Mouse (Mus musculus) heart, adult 2 months (tissue): ENCODE measurements around the gene Sf1. TPM values are rescaled to one million over a fixed set of nuclear protein-coding genes. Genes with fewer than 3 reads are reported as not detected.

Experiments
- DNase-seq, 2 experiments: peaks; one replicate each; pipeline ENCODE4 v3.0.0; 2021
- H3K27ac ChIP-seq: fragments of 200-600 bp; 2 replicates; pipeline ENCODE4 v1.8.1; 2022
- H3K27me3 ChIP-seq: fragments of 200-500 bp; 2 replicates; pipeline ENCODE4 v1.6.1; 2012; ENCODE audit warnings: mild to moderate bottlenecking, low read length, inconsistent platforms, mixed read lengths; ENCODE audit not compliant: control insufficient read depth, insufficient read depth
- H3K36me3 ChIP-seq: fragments of 200-500 bp; 2 replicates; pipeline ENCODE4 v1.6.1; 2012; ENCODE audit warnings: low read length, inconsistent platforms; ENCODE audit not compliant: control insufficient read depth, insufficient read depth
- H3K4me1 ChIP-seq: fragments of 200-500 bp; 2 replicates; pipeline ENCODE4 v1.6.1; 2011; ENCODE audit warnings: low read length; ENCODE audit not compliant: control insufficient read depth, insufficient read depth
- H3K4me3 ChIP-seq: fragments of 200-600 bp; 2 replicates; pipeline ENCODE4 v1.8.1; 2022
- H3K79me2 ChIP-seq: fragments of 200-500 bp; replicated peaks from 2 replicates; pipeline ENCODE4 v1.6.1; 2012; ENCODE audit warnings: mild to moderate bottlenecking, inconsistent platforms, low read length, moderate library complexity, mixed read lengths; ENCODE audit not compliant: control insufficient read depth, insufficient read depth
- H3K9ac ChIP-seq: fragments of 200-500 bp; 2 replicates; pipeline ENCODE4 v1.6.1; 2012; ENCODE audit warnings: low read depth, mild to moderate bottlenecking, control low read depth, inconsistent platforms, low read length, mixed read lengths
- CTCF ChIP-seq: fragments of 200-600 bp; IDR thresholded peaks from 2 replicates; pipeline ENCODE4 v1.8.1; 2022; ENCODE audit warnings: antibody characterized with exemption, mild to moderate bottlenecking, moderate library complexity
- EP300 ChIP-seq: fragments of 200-500 bp; IDR thresholded peaks from 2 replicates; pipeline ENCODE4 v1.6.1; 2011; ENCODE audit warnings: low read depth, low read length, control low read depth; ENCODE audit not compliant: insufficient read depth
- POLR2A ChIP-seq: fragments of 200-500 bp; IDR thresholded peaks from 2 replicates; pipeline ENCODE4 v1.6.1; 2011; ENCODE audit warnings: mild to moderate bottlenecking, low read depth, low read length, control low read depth; ENCODE audit not compliant: insufficient read depth
- WGBS: fragments of 180-500 bp; shearing (Covaris S2); methylation state at CpG from one replicate; pipeline ENCODE4 v1.1.7; 2018; 5-methylcytosine and 5-hydroxymethylcytosine counted together
- intact Hi-C: fragments of 180-260 bp; cut with DNase I; formaldehyde crosslinking; loops from one replicate; pipeline ENCODE4 v1.15.1; 2025
- polyA plus RNA-seq: library from polyadenylated mRNA; depleted of rRNA; stranded (reverse); fragments of >200 nt; gene quantifications from 2 replicates; pipeline ENCODE4 v1.2.3, GENCODE M21; 2012
- total RNA-seq, 2 experiments: library from RNA; stranded (reverse); gene quantifications; 2 replicates each; pipeline ENCODE4 v1.2.3; 2021

Sf1 gene
- total and polyA plus RNA-seq, 3 experiments: 58.5 to 103 (median 93.0) TPM

GRCm38 (mm10) chr19:6392743-6393393 lies 29.4 kb downstream of the Sf1 start:
- TF ChIP-seq POLR2A (no peak), CTCF (peak; percentile 62), EP300 (no peak)
- DNase-seq: no peak
- no peak overlapping the region for H3K4me3 ChIP-seq
- no peaks in the 10 kb centered on the region for H3K27me3 ChIP-seq
- H3K27ac ChIP-seq: no peak overlapping the region
- H3K9ac ChIP-seq: no peak overlapping the region
- intact Hi-C loops: no loop called here
- peaks cover 3% of the 10 kb centered on the region; the same call in 1 of the 2 replicates for H3K36me3 ChIP-seq
- WGBS: 91% methylated on average over 14 of the region's 14 CpGs
- no peaks in the 10 kb centered on the region; the same call in 1 of the 2 replicates for H3K4me1 ChIP-seq
- H3K79me2 ChIP-seq: no peaks in the 10 kb centered on the region

GRCm38 (mm10) chr19:6393637-6394036 lies 30.1 kb downstream of the Sf1 start:
- intact Hi-C loops: no loop called here
- DNase-seq: peak in 1 of 2 experiments; percentile 6
- no peaks in the 10 kb centered on the region for H3K27me3 ChIP-seq
- no peaks in the 10 kb centered on the region for H3K79me2 ChIP-seq
- WGBS: 82% methylated on average over 16 of the region's 16 CpGs
- no peak overlapping the region for H3K9ac ChIP-seq
- H3K4me1 ChIP-seq: no peaks in the 10 kb centered on the region; the same call in 1 of the 2 replicates
- TF ChIP-seq EP300 (no peak), POLR2A (no peak), CTCF (no peak)
- no peak overlapping the region for H3K4me3 ChIP-seq
- H3K27ac ChIP-seq: no peak overlapping the region
- peaks cover 6% of the 10 kb centered on the region; the same call in 1 of the 2 replicates for H3K36me3 ChIP-seq

GRCm38 (mm10) chr19:6396237-6396636 lies 32.7 kb downstream of the Sf1 start:
- TF ChIP-seq POLR2A (no peak), EP300 (no peak), CTCF (no peak)
- Histone ChIP-seq H3K36me3 (0 out of 2 replicates have a peak, but pooled peaks cover 3% of the 10 kb centered on the region), H3K4me1 (peaks cover 2% of the 10 kb centered on the region; the same call in 1 of the 2 replicates), H3K4me3 (no peak overlapping the region), H3K27ac (no peak overlapping the region), H3K27me3 (no peaks in the 10 kb centered on the region), H3K9ac (no peak overlapping the region), H3K79me2 (no peaks in the 10 kb centered on the region)
- 78% methylated on average over 5 of the region's 5 CpGs for WGBS
- intact Hi-C loops: no loop called here
- DNase-seq: no peak

GRCm38 (mm10) chr19:6397582-6398249 lies 34.2 kb downstream of the Sf1 start:
- 0 out of 2 replicates have a peak, but pooled peaks cover 3% of the 10 kb centered on the region for H3K36me3 ChIP-seq
- peak overlapping the region; percentile 91 for H3K27ac ChIP-seq
- peak overlapping the region; percentile 12; the same call in 1 of the 2 replicates for H3K4me3 ChIP-seq
- no peaks in the 10 kb centered on the region for H3K27me3 ChIP-seq
- H3K4me1 ChIP-seq: peaks cover 4% of the 10 kb centered on the region; the same call in 1 of the 2 replicates
- intact Hi-C loops: loop anchor here (2.0 kb wide), 2 partner anchors 25 to 55 kb away; no protein-coding TSS in a partner anchor
- no peak for DNase-seq
- no peak overlapping the region for H3K9ac ChIP-seq
- WGBS: 82% methylated on average over 22 of the region's 22 CpGs
- TF ChIP-seq EP300 (no peak), CTCF (no peak)
- H3K79me2 ChIP-seq: no peaks in the 10 kb centered on the region

- 0 out of 2 replicates have a peak, but pooled peaks cover 3% of the 10 kb centered on the region for H3K36me3 ChIP-seq
- intact Hi-C loops: loop anchor here (2.0 kb wide), 2 partner anchors 26 to 56 kb away; no protein-coding TSS in a partner anchor
- WGBS: 2% methylated on average over 39 of the region's 39 CpGs
- no peak for TF ChIP-seq EP300
- no peak for TF ChIP-seq CTCF
- no peak; the same call in 1 of the 2 replicates for TF ChIP-seq POLR2A
- H3K9ac ChIP-seq: peak overlapping the region; percentile 83
- no peaks in the 10 kb centered on the region for H3K79me2 ChIP-seq
- peak overlapping the region; percentile 91 for H3K27ac ChIP-seq
- H3K4me1 ChIP-seq: peaks cover 4% of the 10 kb centered on the region; the same call in 1 of the 2 replicates
- no peaks in the 10 kb centered on the region for H3K27me3 ChIP-seq
- peak overlapping the region; percentile 55 for H3K4me3 ChIP-seq
- DNase-seq: peak; percentile 87 to 89
These were observed 35.2 kb downstream of the Sf1 start for GRCm38 (mm10) chr19:6398447-6399284.
